Mouse (Mus musculus): ENCODE results near the gene Kcnq1.

Gene Kcnq1

GRCm38 (mm10) chr7:143364969-143365839 lies 259.0 kb downstream of the Kcnq1 start:
- DNase-seq (ENCODE audit: low spot score in 2 of 2): no peak

DNA sequence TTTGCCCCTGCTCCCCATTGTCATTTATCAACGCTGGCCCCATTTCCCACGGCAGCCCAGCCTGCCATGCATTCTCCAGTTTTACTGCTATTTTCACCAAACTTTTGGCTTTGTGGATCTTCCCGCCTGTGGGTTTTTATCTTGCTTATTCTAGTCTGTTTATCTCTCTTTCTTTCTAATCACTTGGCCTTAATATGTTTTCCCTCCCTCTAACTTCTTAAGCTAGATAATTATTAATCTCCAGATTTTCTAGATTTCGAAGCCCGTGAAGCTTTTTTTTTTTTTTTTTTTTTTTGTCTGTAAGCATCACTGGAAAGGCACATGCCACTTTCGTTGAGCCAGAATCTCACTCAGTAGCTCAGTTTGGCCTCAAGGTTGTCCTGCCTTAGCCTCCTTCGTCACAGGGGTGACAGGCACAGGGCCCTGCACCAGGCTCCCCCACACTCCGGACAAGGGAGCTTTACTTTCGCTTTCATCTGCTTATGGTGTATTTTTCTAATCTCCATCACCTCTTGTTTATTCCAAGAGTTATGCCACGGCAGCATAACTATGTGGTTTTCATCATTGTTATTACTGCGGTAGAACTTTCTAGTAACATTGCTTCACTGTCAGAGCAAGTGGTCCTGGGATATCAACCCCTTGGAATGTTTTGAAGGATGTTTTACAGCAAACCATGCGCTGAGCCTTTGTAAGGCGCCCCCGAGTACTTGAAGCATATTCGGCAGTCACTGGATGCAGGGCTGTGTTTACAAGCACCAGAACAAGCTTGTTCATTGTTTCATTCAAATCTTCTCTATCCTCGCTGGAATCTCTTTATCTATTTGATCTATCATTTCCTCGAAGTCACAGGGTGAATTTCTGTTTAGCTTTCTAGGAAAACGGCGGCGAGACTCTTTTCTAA lies 261.5 kb downstream of the Kcnq1 start:
- DNase-seq (ENCODE audit: low spot score in 2 of 2): no peak

DNA sequence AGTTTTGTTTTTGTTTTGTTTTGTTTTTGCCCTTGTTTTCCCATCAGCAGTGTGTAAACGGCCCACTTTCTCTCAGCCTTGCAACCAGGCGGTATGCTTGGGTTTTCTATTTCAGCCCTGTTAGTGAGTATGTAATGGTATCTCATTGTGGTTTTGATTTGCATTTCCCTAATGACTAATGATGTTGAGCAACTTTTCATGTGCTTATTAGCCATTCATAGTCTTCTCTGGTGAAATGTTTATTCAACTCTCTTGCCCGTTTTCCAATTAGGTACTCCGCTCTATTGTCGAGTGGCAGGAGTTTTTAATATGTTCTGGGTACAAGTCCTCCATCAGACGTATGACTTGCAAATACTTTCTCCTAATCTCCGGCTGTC lies 262.1 kb downstream of the Kcnq1 start:
- DNase-seq (ENCODE audit: low spot score in 2 of 2): no peak

GRCm38 (mm10) chr7:143371336-143371735 lies 265.2 kb downstream of the Kcnq1 start:
- DNase-seq (ENCODE audit: low spot score in 2 of 2): no peak

- DNase-seq (ENCODE audit: low spot score in 2 of 2): no peak
Observed at GRCm38 (mm10) chr7:143373265-143373664, 267.1 kb downstream of the Kcnq1 start.

DNA sequence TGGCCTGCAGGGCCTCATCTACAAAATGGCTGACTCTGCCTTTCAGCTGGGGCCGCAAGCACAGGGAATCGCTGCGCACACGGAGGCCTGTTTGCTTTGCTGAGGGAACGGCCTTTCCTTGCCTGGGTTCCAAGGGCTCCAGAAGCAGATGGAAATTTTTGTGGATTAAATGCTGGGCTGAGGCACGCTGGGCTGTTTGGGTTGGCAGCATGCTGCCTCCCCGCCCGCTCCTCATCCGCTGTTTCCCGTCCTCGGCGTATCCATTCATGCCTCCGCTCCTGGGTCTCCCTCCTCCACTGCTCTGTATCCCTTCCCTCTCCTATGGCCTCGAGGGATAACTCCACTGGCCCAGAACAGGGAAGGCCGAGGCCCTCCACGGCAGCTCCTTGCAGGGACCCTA lies 269.8 kb downstream of the Kcnq1 start:
- no peak for DNase-seq (ENCODE audit: low spot score in 2 of 2)

- DNase-seq (ENCODE audit: low spot score in 2 of 2): no peak
Observed at GRCm38 (mm10) chr7:143380466-143381073, 274.4 kb downstream of the Kcnq1 start.

DNA sequence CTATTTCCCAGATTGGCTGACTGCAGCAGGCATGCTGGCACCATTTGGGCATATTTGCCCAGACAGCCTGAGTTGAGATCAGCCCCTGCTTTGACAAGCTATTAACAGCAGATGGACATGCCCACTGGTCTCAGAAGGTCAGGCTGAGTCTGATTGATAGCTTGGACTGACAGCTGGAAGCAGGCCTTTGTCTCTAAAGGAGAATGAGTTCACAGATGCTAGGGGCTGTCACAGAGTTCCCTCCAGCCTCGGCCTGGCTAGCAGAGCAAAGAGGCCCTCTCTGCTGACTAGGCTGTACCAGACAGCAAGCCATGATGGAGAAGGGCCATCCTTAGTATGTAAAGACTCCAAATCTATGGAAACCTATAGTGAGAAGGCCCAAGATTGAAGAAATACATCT lies 280.5 kb downstream of the Kcnq1 start:
- DNase-seq (ENCODE audit: low spot score in 2 of 2): no peak

DNA sequence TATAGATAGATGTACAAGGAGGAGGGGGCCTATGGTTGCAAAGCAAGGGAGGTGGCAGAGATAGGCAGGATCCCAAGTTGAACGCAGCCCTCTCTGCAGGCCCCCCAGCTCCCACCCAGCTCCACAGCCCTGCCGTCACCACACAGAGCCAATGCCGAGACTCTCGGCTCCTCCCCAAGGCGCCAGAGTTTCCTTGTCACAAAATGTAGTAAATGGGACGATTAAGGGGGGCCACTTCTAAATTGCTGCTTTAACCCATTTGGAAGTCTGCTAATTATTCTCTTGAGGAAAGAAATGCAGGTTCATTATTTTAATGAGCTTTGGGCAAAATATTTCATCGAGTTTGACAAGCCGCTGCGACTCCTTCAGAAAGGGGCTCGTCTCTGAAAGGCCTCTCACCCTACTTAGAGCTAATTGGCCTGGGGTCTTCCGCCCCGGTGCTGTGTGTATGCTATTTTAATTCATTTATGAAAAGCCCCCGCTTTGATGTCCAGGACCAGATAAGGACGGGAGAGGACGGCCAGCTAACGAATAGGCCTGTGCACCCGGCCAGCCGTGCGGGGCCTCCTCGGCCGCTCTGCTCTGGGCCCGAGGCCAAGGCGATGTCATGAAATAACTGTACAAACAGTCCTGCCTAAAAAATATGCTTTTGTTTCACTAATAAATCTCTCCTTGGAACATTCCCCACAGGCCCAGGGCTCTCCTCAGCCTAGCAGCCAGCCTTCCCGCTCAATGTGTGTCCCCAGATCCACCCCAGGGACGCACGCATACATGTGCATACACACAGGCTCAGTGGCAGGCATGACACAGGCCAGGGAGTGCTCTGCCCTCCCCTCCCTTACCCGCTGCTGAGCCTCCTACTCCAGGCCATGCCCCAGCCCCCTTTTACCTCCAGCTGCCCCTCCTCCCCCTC lies 282.9 kb downstream of the Kcnq1 start:
- no peak for DNase-seq (ENCODE audit: low spot score in 2 of 2)

DNA sequence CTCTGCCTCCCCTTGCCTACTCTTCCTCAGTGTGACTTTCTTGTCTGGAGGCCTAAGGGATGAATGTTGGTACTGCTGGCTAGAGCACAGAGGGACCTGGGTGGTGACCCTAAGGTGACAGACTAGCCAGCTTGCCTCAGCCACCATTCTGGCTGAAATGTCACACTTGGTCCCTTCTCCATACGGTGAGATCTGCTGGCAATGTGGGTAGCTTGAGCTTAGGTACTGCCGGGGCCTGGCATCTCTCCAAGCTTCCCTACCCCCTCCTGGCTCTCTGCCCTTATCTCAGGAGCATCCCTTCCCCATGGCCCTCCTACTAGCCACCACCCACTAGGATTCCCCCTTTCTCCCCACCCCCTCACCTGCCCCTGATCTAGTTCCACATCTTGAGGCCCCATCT lies 283.7 kb downstream of the Kcnq1 start:
- DNase-seq (ENCODE audit: low spot score in 2 of 2): no peak

- no peak for DNase-seq (ENCODE audit: low spot score in 2 of 2)
Observed at GRCm38 (mm10) chr7:143390277-143390948, 284.3 kb downstream of the Kcnq1 start.

GRCm38 (mm10) chr7:143395113-143395563 lies 289.0 kb downstream of the Kcnq1 start:
- DNase-seq (ENCODE audit: low spot score in 2 of 2): no peak

GRCm38 (mm10) chr7:143399756-143400155 lies 293.6 kb downstream of the Kcnq1 start:
- DNase-seq (ENCODE audit: low spot score in 2 of 2): no peak

DNA sequence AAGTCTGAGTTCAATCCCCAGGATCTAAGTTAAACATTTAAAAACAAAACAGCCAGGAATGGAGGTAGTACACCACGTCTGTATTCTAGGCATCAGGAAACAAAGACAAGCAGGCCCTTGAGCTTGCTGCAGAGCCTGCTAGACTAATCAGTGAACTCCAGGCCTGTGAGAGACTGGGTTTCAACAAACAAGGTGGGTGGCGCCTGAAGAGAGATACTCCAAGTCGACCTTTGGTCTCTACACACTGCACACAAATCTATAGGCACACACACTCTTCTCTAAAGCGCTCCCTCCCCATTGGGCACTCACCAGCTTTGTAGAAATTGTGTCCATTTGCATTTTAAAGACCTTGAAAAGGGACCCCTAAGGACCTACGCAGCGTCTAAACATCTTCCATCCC lies 294.4 kb downstream of the Kcnq1 start:
- no peak for DNase-seq (ENCODE audit: low spot score in 2 of 2)

DNA sequence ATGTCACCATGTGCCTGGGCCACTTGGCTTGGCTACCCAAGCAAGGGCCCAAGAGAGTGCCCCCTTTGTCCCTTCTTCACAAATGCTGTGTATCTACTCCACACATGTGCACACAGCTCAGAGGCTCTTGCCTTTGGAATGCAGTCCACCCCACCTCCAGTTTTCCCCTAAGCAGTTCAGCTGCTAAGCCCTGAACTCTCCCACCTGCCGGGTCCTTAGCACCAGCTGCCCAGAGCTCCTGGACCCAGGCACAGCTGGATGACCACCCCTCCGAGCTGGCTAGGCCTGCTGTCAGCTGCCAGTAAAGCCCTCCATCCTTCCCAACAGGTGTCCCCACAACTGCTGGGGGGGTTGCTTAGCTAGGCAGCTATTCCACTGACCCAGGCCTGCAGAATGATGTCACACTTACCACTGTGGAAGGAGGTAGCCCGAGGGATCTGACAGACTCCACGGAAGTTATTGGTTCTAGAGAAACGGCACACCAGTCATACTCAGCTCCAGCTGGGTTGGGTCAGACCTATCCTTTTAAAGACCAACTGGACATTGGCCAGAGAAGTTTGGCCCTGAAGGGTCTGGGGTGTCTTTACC lies 295.4 kb downstream of the Kcnq1 start:
- DNase-seq (ENCODE audit: low spot score in 2 of 2): no peak

- no peak for DNase-seq (ENCODE audit: low spot score in 2 of 2)
Observed at GRCm38 (mm10) chr7:143404296-143404695, 298.1 kb downstream of the Kcnq1 start.

DNA sequence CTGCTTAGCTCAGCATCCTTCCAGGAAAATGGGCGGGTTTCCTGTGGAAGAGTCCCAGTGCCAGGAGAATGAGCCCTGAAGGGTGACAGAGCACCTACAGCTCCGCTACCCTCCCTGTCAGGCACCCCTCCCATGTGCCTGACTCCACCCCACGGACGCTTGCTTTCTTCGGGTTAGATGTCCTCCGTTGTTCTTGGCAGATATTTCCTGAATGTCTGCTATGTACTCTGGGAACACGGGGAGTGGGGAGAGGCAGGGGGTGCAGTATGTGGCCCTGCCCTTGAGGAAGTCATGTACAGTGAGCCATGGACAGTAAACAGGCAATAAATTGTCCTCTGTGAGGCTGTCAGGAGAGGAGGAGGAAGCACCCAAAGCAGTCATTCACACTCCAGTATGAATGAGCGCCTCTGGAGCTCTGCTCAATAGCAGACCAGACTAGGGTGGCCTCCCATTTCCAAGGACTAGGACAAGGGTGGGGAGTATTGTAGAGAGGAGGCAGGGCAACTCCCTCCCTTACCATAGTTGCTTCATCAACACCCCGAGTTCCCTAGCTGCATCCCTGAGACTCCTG lies 301.9 kb downstream of the Kcnq1 start:
- DNase-seq (ENCODE audit: low spot score in 2 of 2): no peak

GRCm38 (mm10) chr7:143408615-143409021 lies 302.5 kb downstream of the Kcnq1 start:
- DNase-seq (ENCODE audit: low spot score in 2 of 2): no peak

DNA sequence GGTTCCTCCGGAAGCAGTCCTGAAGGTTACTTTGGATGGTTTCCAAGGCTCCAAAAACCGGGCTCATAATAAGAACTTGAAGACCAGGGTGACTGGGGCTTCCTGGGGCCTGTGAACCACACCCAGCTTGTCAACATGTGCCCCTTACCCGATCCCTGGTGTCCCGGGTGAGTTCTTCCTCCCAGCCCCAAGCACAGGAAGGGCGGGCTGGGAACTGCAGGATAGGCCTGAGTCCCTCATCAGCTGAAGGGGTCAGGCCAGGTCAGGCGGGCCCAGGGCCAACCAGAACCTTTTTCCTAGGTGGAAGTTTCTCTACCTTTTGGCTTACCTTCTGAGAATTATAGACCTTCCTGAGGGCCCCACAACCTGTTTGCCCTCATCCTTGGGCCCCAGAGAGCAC lies 306.4 kb downstream of the Kcnq1 start:
- DNase-seq (ENCODE audit: low spot score in 2 of 2): no peak

GRCm38 (mm10) chr7:143415070-143415469 lies 308.9 kb downstream of the Kcnq1 start:
- no peak for DNase-seq (ENCODE audit: low spot score in 2 of 2)
